Mouse (Mus musculus): ENCODE results near the gene Apol8. TPM values are rescaled to one million over a fixed set of nuclear protein-coding genes. Genes with fewer than 3 reads are reported as not detected.
A peak's percentile ranks its signal among the peaks of the same experiment; 100 is the strongest.

Gene Apol8
- total RNA-seq (2021), result not detected

DNA sequence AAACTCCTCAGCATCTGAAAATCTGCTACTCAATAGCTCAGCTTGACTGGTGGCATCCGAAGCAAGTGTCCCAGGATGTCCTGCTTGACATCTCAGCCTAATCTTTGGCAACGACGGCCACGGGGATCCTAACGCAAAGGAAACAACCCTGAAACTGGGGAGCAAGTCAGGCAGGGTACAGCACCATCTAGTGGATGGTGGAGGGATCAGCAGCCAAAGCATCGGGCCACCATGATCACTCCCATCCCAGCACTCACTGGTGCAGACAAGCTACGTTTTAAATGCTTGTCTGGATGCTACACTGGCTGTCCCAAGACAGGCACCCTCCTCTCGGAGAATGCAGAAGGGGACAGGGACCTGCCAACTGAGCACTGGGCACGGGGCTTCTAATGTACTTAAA is at the start of gene Apol8:
TSS of gene Apol8 (minus strand) at position 156 of the 400 bp plus-strand sequence.
- intact Hi-C loops (cut with DNase I), result no loop called here
- no peak for DNase-seq (ENCODE audit: low spot score)

DNA sequence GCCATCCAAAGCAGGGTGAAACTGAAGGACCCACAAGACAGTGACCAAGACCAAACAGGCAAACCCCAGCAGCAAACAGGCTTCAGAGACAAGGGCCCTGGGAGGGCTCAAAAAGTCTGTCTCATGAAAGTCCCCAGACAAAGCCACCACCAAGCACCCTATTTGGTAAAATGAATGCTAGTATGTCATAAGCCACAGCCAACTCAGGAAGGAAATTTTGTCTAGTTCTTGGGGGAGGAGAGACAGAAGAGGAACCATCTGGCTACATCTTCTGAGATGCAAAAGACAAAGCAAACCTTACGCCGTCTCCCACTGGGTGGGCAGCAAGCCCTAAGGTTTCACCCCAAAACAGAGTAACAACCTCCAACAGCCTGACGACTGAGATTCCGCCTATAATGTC is 48.9 kb upstream of the Apol8 start:
- DNase-seq (ENCODE audit: low spot score), result no peak
- intact Hi-C loops (cut with DNase I), result no loop called here

DNA sequence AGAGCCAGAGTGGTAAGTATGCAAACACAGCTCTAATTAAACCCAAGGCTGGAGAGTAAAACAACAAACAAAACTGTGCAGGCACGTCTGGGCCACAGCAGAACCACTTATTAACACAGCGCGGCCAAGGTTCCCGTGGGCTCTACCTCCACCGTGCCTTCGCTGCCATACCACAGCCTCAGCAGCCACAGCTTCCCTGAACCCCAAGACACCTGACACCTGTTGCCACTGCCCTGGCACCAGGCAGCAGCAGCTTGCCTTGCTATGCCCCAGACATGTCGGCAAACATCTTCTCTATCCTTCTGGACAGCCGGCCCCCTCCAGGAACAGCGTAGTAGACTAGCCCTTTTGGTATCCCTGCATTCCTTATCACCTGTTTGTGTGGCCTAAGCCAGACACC is 48.1 kb upstream of the Apol8 start:
- intact Hi-C loops (cut with DNase I), result no loop called here
- DNase-seq (ENCODE audit: low spot score), result no peak

DNA sequence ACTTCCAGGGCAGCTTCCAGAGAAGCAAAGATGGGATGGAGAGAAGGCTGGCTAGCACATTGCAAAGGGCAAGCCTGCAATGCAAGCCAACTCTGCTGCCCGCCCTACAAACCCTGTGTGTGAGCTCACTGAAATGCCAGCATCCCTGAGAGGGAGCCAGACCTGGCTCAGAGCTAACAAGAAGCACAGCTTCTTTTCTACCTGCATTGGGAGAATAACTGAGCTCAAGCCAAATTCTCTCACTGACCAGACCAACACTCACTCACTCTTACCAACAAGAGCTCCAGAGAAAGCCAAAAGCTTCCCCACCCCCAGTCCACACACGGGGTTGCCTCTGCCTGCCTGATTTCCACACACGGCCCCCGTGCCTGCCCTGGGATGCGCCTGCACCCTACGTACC is 47.7 kb upstream of the Apol8 start:
- intact Hi-C loops (cut with DNase I), result no loop called here
- no peak for DNase-seq (ENCODE audit: low spot score)

DNA sequence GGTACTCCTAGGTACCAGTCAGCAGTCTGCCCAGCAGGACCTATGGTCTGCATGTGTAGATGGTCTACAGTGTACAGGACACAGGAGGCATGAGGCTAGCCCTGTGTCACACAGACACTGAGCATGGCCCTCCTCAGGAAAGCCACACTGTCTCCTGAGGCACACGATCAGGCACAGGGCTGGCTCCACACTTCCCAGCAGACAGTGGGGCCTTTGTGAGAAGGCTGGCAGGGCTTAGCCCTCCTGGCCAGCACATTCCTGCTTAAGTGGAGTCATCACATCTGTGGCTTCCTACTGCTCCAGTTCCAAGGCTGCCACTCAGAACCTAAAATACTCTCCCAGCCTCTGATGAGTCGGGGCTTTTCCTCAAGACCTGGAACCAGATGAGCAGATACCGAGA is 46.9 kb upstream of the Apol8 start:
- no peak for DNase-seq (ENCODE audit: low spot score)
- intact Hi-C loops (cut with DNase I), result no loop called here

DNA sequence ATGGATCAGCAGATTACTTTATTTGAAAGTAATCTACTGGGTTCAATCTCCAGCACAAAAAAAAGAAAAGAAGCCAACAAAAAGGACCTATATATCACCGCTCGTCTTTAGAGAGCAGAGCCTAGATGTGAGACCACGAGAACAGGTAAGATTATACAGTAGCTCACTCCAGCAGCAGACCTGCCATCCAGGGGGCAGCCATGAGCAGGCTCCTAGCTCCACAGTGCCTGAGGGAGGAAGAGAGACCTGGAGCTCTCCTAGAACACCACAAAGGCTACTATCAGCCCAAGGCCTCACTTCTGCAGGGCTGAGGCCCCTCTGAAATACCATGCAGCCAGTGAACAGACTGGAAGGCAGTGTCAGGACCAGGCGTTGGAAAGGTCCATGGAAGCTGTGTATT is 46.2 kb upstream of the Apol8 start:
- no peak for DNase-seq (ENCODE audit: low spot score)
- intact Hi-C loops (cut with DNase I), result no loop called here

DNA sequence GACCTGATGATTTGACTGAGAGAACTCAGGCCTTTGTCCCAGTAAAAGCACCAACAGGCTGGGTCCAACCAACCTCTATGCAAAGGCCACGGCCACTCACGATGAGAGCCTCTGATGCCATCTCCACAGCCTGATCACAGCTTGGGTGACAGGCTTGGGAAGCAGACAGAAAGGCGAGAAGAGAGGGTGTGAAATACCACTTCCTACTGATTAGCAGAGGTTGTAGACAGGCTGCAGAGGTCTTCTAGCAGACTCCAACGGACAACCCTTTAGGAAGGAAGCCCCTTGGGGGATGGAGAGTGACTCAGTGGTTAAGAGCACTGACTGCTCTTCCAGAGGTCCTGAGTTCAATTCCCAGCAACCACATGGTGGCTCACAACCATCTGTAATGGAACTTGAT is 44.4 kb upstream of the Apol8 start:
- DNase-seq (ENCODE audit: low spot score), result no peak
- intact Hi-C loops (cut with DNase I), result no loop called here

DNA sequence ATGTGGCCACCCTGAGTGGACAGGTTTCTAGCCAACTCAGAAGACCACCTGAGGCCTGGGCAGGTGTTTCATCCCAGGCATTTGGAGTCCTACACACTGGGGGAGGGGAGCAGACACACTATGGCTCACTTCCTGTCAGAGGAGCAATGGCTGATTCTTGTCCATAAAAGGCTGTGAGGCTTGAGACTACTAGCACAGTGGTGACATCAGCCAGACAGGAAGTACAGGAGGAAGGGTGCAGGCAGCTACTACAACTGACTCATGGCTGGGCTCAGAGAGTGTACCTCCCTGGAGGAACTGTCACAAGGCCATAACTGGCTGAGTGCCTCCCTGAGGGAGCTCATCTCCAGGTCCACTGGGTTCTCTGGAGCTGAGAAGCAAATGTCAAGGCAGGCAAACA is 43.7 kb upstream of the Apol8 start:
- DNase-seq (ENCODE audit: low spot score), result peak; percentile 79
- intact Hi-C loops (cut with DNase I), result loop anchor here (1.0 kb wide), 1 partner anchor 40 kb away; no protein-coding TSS in a partner anchor

DNA sequence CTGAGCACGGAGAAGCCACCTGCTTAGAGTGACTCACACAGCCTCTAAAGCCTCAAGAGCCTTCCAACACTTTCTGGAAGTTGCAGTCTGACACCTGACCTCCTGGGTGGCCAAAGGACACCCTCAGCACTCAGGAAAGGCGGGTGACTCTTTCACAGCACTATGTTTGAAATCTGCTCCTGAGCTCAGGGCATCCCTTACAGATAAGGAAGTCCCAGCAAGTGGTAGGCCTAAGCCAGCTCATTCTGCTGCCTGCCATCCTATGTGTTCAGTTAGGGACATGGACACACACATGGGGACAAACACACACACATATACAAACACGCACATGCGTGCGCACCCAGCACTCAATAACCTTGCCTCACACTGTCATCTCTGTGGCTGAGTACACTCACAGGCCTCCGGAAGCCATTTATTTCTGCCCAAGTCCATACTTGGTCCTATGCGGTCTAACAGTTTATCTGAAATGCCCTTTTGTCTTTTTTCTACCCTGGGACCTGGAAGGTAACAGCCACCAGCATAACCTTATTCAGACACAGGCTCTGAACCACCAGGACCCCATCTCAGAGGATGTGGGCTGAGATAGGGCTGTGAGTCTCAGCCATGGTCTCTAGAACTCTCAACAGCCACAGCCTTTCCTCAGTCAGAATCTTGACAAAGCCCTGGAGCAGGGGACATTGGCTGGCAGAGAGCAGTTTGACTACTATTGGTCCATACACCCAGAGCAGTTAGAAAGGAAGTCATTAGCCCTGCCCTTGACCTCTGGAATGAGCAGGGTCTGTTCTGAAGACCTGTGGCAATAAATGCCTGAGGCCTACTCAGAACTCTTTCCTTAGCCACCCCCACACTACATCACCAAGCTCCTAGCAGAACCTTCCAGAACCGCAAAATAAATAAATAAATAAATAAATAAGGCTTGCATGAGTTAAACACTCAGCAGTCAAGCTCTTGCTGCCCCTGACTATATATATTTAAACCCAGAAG is 43.0 kb upstream of the Apol8 start:
- no peak for DNase-seq (ENCODE audit: low spot score)
- intact Hi-C loops (cut with DNase I), result loop anchor here (1.0 to 2.0 kb wide), 2 partner anchors 15 to 41 kb away; no protein-coding TSS in a partner anchor

DNA sequence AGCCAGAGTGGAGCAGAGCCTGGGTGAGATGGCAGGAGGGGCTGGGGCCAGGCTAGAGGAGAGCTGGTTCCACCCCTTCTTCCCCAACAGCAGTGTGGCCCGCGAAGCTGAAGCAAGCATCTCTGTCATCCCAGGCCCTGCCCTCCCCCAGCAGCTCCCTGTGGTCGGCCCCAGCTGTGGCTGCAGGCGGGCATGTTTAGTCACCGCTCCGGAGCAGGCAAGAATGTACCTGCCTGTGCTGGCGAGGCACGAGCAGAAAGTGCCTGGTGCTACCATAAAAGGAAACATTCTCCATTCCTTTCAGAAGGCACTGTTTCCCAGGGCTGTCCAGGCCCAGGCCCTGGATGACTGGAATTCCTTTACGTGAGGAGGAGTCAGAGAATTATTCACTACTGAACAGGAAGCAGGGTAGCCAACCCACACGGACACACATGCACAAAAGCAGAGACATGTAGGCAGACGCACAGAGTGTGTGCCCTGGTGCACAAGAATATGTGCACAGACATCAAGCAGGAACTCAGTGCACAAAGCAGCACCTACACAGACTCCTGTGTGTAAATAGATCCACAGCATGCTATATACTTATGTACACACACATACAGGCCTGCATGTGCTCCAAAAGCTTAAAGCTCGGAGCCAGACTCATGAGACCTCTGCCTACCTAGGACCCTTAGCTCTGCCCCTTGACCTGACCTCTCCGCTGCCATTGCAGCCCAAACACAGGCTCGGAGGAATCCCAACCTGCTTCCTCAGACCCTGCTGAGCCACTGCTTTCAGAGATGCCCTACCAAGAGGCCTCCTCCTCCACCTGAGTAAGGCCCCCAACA is 42.1 kb upstream of the Apol8 start:
- intact Hi-C loops (cut with DNase I), result loop anchor here (2.0 kb wide), 1 partner anchor 16 kb away; no protein-coding TSS in a partner anchor
- DNase-seq (ENCODE audit: low spot score), result no peak

DNA sequence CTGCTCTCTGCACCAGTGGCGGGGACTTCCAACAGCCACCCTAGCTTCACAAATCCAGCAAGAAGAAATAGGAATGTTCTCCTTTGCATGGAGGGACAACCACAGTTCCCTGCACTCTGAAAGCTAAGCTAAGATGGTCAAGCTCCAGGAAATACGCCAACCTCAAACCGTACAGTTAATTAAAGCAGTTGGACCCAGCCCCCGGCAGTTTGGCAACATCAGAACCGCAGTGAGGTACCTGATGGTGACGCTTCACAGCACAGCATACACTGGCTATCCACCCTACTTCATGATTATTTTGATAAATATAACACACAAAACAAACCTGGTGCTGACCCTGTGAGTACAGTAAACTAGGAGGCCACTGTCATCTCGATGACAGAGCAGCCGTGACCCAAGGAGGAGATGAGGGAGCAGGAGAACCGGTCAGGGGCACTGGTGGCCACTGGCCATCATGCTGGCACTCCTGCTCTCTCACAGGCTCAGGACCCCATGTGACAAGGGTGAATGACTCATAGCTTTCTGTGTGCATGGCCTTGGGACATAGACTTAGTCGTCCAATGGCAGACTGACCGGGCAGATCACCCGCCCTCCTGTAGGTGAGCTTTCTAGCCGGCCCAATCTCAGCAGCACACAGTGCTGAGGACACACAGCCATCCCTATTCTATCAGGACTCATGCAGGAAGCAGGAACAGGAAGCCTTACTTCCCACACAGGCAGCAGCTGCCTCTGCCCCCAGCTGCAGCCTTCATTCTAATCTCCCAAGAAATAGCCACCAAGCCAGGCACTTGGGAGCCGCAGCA is 41.0 kb upstream of the Apol8 start:
- intact Hi-C loops (cut with DNase I), result loop anchor here (2.0 kb wide), 1 partner anchor 17 kb away; no protein-coding TSS in a partner anchor
- peak; percentile 43 for DNase-seq (ENCODE audit: low spot score)

DNA sequence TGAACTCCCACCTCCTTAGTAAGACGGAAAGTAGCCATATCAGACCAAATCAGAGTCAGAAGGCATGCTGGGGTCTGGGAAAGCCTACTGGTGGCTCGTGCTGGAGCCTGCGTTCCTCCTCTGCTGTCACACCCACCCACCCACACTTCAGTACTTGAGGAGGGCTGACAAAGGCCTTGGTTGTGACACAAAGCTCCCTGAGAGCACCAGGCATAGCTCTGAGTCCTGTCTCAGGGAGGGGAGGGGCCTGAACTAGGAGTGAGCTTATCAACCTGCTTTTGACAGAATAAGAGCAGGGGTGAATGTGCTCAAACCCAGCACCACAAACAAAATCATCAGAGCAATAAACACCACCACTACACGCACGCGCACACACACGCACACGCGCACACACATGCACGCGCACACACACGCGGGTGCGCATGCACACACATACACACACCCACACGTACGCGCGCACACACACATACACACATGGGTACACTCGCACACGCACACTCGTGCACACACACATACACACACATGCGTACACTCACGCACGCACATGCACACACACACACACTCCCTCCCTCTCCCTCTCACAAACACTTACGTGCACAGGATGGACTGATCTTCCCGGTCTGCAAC is 39.7 kb upstream of the Apol8 start:
- intact Hi-C loops (cut with DNase I), result no loop called here
- DNase-seq (ENCODE audit: low spot score), result no peak

DNA sequence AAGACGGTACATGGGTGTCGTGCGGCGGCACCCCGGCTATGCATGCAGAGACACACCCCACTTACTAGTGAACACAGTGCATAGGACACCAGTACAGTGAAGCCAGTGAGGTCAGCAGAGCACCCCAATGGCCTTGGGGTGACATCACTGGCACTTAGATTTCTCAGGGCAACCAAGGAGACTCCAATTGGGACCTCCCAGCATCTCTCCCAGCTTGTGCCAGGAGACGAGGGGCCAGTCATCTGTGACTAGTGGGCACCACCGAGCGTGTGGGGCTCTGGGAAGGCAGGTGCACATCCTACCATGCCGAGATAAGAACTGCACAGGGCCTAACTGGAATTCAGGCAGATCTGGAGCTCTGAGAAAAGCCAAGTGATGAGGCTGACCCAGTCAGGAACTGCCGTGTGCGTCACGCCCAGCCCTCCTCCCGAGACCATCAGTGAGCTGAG is 38.1 kb upstream of the Apol8 start:
- intact Hi-C loops (cut with DNase I), result no loop called here
- no peak for DNase-seq (ENCODE audit: low spot score)

DNA sequence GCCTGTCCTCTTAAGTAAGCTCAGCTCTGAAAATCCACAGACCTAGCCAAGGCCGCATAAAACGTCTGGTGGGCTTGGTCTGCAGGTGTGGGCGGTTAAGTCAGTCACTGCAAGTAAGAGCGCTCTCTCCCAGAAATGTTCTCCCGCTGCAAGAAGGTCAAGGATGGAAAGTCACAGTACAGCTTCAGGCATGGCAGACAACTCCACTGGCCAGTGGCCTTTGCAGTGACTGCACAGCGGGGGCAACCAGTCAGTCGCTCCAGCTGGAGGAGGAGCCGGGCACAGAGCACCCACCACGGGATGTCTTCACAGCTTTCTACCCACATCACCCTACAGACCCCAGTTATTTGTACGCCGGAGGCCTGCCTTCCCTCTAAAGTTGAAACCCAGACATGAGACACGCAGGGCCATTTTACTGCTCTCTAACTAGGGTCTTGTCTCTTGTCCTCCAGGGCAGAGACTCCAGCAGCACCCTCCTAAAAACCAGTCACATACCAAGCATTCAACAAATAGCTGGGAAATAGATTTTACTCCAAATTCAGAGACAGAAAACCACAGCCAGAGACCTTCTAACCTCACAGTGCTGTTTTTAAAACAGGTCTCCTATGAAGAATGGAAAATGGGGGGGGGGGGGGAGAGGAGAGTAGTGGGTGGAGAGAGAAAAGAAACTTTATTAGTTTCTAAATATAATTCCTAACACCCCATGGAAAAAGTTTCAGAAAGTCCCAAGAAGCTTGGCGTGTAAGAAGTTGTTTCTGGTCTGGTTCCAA is 37.5 kb upstream of the Apol8 start:
- intact Hi-C loops (cut with DNase I), result no loop called here
- DNase-seq (ENCODE audit: low spot score), result no peak

DNA sequence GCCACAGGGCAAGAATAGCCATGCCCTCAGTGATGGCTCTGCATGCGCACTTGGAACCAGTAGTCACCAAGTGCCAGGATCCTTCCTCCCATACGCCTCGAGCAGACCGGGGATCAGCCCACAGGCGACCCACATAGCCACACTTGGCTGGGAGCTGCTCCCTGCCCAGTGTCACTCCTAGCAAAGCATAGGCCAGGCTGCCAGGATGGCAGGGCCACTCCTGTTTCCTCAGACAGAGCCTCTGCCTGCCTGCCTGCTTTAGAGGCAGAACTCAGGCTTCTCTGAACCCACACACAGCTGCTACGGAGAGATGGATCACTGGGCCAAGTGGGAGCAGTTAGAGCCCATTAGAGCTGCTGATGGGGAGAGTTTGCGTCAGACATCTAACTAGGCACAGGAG is 36.8 kb upstream of the Apol8 start:
- DNase-seq (ENCODE audit: low spot score), result no peak
- intact Hi-C loops (cut with DNase I), result no loop called here

DNA sequence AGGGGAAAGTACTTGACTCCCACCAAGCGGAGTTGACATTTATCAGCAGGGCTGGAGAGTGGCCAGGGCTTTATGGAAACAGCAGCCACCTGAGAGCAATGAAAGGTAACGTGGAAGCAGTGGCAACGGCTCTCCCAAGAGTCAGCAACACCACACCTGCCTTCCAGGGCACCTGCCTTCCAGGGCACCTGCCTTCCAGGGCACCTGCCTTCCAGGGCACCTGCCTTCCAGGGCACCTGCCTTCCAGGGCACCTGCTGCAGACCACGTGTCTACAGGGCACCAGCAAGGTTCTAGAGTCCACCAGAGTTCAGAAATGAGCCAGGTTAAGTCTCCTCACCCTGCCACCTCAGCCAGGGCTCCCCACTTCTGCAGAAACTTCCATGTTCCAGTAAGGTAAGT is 36.3 kb upstream of the Apol8 start:
- DNase-seq (ENCODE audit: low spot score), result no peak
- intact Hi-C loops (cut with DNase I), result no loop called here

DNA sequence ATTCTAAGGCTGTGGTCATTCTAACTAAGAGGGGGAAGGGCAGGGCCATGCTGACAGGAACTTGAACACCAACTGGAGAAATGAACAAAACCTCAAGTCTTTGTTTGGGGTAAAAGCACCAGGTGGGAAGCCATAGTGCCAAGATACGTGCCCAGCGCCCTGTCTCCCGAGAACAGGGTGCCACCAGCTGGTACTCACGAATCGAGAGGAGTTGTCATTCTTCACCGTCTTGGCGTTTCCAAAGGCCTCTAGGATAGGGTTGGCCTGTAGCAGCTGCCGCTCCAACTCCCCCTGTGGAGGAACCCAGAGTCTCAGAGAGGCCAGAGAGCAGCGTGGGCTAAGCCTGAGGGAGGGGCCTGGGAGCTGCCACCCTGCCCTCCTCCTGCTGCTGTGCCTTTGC is 35.3 kb upstream of the Apol8 start:
- intact Hi-C loops (cut with DNase I), result no loop called here
- DNase-seq (ENCODE audit: low spot score), result no peak

DNA sequence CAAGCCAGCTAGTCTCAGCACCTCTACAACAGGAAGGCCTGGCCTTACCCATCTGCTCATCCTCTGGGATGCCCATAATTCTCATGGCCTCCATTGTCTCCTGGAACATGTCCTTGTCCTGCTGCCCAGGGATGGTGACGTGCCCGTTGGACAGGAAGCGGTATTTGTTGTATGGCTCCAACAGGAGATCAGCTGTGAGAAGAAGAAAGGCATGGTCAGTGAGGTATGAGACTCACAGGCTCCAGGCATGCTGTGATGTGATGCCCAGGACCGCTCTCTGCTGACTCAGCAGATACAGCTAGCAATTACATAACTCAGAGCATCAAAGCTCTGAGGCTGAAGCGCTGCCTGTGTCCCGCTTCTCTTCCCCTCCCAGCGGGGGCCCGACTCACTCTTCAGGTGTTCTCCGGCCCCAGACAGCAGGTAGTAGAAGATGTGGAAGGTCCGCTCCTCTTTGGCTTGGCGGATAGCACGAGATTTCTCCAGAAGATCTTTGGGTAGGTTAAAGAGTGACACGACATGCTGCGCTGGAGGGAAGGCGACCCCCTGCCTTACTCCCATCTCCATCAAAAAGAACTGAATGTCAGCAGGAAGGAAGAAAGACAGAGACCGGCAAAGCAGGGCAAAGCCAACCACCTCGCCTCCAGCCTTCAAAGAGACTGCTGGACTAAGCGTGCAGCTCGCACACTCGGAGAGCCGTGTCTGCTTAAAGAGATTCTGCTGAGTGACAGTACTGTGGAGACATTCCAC is 34.0 kb upstream of the Apol8 start:
- intact Hi-C loops (cut with DNase I), result no loop called here
- no peak for DNase-seq (ENCODE audit: low spot score)

Data from heart, postnatal 25 days (tissue).